Mouse (Mus musculus) gastrocnemius, postnatal 10 days (tissue): ENCODE data around the gene Gm48551. TPM values are rescaled to one million over a fixed set of nuclear protein-coding genes. Genes with fewer than 3 reads are reported as not detected.

Experiments used
- DNase-seq: peaks from one replicate; pipeline ENCODE4 v3.0.0; 2021; ENCODE audit warnings: mixed read lengths
- total RNA-seq, 2 experiments: library from RNA; stranded (reverse); gene quantifications; 2 replicates each; pipeline ENCODE4 v1.2.3; 2021

Gene Gm48551
- total RNA-seq, 2 experiments from 2014 or later, result 0.40 to 0.45 TPM

DNA sequence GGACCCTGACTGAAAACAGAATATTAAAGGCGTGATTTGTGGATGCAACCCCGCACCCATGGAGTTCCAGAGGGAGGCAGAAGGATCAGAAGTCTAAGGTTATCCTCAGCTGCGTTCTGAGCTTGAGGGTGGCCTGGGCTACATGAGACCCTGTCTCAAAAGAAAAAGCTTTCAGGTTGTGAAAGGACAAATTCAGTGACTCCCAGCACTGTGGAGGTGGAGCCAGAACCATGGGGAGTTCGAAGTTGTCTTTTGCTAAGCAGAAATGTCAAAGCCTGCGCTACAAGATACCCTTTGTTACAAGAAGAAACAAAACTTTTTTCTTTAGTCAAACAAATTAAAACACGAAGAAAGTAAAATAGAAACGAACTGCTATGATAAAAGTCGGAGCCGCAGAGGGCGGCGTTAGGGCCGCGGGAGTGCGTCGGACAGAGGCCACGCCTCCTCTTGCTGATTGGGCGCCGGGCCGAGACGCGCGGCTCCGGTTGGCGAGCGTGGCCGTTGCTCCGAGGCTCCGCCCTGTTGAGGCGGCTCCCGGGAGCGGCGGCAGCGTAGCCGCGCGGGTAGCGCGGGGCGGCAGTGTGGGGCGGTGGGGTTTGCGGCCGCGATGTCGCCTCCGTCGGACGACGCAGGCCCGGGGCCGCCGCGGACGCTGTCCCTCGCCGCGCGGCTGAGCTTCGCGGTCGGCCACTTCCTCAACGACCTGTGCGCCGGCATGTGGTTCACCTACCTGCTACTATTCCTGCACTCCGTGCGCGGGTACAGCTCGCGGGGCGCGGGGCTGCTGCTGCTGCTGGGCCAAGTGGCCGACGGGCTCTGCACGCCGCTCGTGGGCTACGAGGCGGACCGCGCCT, 27.0 kb upstream of the Gm48551 start, which contains the start of gene Mfsd12:
Mfsd12 (plus strand) TSS at position 501 of the 854 bp plus-strand sequence.
- peak; percentile 95 for DNase-seq

GRCm38 (mm10) chr10:81358209-81358608, 26.1 kb upstream of the Gm48551 start:
- no peak for DNase-seq

DNA sequence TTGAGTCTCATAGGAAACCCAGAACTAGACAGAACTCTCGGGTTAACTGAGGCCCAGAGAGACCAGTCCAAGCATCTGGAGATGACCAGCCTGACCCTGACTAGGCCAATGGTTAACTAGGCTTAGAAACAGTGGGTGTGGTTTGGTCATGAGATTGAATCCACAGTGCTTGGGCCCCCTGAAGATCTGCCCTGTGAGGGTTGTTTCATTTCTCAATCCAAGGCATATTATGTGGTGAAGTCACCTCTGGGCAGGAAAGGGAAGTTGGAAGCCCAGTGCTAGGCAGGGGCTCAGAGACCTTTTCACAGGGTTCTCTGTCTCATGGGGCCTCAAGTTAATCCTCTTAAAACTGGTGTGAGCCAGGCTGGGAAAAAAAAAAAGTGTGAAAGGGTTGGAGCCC, 25.4 kb upstream of the Gm48551 start:
- no peak for DNase-seq

DNA sequence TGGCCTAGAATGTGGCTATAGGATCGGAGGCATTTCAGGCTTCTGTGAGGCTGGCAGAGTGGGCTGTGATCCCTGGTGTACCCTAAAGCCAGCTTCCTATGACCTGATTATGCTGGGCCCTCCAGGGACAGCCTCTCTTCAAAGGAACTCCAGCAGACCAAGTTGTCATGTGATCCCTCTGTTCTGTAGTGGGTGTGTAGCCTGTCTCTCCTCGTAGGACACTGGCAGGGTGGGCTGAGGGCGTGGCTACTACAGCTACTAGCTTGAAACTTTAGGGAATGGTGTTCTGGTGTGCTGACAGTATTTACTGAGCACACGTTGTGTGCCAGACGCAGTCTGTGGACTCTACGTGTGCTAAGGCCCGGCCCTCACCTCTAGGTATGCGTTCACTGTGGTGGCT, 23.5 kb upstream of the Gm48551 start:
- no peak for DNase-seq

GRCm38 (mm10) chr10:81362336-81362949, 21.8 kb upstream of the Gm48551 start:
- DNase-seq, result no peak

GRCm38 (mm10) chr10:81363436-81364346, 20.6 kb upstream of the Gm48551 start:
- DNase-seq, result no peak

DNA sequence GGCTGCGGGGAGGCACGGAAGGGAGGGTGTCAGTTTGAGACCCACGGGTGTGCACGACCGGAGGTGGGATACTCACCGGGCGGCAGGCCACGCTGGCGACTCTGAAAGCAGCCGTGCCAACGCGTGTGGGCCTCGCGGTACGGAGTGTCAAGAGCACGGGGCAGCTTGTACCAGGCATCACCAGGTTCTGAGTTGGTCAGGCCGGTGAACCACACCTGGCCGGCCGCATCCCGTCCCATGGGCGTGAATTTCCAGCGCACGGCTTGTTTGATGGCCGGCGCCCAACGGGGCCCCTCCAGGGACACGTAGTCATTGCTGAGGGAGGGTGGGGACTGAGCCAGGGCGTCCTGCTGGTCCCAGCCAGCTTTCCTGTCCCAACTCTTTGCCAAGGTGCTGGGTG, 19.6 kb upstream of the Gm48551 start:
- peak; percentile 49 for DNase-seq

GRCm38 (mm10) chr10:81365073-81365472, 19.2 kb upstream of the Gm48551 start:
- DNase-seq, result no peak

- no peak for DNase-seq
Observed at GRCm38 (mm10) chr10:81365672-81366476, 18.4 kb upstream of the Gm48551 start, which contains the start of gene 4930404N11Rik. TSS of gene 4930404N11Rik (minus strand) at chr10:81365816.

DNA sequence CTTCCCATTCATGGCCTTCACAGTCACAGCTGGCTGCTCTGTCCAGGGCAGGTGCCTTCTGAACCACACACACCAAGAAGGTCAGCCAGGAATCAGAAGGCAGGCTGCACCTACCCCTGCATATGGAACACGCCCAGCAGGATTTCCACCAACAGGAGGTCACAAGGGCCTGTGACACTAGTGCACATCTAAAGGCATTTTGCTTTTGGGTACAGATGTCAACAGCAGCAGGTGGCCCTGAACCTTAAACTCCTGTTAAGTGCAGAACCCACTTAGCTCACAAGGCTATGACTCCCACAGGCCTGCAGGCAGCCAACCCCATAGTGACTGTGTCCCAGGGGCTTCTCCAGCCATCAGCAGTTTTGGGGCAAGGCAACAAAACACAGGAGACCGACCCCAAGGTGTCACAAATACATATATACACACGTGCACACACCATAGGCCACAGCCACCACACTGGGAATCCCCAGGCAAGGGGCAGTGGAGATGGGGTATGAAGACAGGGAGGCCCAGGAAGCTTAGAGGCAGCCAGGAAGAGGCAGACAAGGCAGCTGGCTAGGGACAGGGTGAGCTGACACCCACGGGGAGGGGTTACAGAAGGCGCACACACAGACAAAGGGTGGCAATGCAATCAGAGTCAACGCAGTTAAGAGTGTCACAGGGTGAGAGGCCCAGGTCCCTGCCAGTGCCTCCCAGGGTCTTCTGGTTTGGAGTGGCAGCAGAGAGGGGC, 17.6 kb upstream of the Gm48551 start:
- DNase-seq, result no peak

GRCm38 (mm10) chr10:81367207-81367495, 17.1 kb upstream of the Gm48551 start:
- DNase-seq, result no peak

GRCm38 (mm10) chr10:81375322-81375721, 8.9 kb upstream of the Gm48551 start:
- no peak for DNase-seq

DNA sequence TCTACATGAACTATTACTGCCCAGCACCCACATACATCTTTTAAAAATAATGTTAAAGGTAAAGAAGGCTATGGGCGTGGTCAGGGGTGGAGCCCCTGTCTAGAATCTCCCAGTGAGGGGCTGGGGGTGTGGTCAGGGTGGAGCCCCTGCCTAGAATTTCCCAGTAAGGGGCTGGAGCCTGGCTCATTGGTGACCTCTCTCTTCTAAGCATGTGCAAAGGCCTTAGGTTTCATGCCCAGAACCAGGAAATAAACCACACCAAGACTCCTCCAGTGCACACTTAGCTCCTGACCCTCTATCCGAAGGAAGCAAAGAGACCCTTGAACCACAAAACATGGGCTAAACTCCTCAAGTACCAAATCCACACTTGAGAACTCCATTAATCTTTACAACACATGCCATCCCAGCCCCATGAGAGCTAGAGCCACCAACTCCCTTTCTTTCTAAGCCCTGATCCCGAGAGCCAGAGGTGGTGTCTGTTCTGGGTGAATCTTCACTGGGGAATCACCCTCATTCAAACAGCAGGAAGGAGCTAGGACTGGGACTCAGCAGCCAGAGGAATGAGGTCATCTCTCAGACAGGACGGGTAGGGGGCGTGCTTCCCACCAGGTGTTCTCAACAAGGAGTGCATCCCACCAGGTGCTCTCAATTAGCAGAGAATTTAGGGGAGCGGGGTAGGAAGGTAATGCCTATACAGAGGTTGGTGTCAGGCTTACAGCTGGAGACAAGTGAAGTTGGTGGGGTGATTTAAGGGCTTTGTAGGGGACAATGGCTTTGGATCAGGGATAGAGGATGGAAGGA, 7.5 kb upstream of the Gm48551 start:
- no peak for DNase-seq

DNA sequence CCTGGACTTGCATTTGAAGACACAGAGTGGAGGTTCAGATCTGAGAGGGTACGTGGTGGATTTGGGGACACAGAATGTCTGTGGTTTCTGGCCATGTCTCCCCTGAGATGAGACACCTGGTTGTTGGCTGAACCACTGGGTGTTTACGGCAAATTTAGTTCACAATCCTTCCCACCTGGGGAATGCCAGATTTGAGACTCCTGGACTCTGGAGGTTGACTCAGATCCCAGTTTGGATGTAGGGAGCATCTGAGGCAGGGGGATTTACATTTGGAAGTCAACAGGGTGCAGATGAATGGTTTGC, 7.0 kb upstream of the Gm48551 start:
- no peak for DNase-seq

- DNase-seq, result no peak
Observed at GRCm38 (mm10) chr10:81377793-81378552, 6.3 kb upstream of the Gm48551 start, which contains the start of gene Fzr1. TSS of gene Fzr1 (minus strand) at chr10:81378516.

GRCm38 (mm10) chr10:81378553-81379182, 5.6 kb upstream of the Gm48551 start:
- peak; percentile 100 for DNase-seq

- DNase-seq, result no peak
Observed at GRCm38 (mm10) chr10:81379183-81379553, 5.1 kb upstream of the Gm48551 start.

DNA sequence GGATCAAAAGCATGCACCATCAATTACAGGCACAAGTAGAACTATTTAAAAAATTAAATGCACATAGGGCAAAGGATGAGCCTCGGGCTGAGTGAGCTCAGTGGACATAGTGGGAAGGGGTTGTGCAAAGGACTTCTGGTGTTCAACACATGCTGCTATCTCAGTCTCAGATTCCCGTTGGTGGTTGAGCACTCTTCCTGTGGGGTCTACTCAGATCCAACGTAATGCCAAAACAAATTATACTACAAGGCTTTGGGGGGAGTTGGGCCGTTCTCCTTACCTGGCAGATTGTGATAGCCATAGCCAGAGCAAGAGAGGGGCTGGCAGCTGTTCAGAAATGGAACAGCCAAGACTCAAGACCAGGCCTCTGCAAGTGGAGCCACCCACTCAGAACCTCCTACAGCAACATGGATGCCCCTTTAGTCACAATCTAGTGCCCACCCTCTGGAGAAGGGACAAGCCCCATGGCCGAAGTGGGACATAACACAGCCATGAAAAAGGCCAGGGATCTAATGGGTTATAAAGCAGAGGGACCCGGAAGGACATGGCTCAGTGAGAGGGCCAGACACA, 4.4 kb upstream of the Gm48551 start:
- no peak for DNase-seq

DNA sequence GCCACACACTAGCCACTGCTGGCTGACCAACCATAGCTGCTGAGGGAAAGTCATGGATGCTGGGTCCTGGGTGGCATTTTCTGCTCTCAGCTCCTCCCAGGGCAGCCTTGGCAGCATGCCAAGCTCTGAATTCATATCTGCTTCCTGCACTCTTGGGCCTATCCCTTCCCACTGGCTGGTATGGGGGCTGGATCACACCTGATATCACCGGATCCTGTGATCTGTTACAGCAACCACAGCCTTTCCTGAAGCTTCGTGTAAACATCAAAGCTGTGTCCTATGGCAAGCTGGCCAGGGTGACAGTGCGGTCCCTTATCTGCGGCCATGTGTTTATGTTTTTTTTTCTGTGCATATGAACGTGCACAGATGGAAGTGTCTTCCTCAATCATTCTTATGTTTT, 2.2 kb upstream of the Gm48551 start:
- DNase-seq, result no peak
